Mouse (Mus musculus): ENCODE results near the gene Zfp454.

The Zfp454 gene

GRCm38 (mm10) chr11:50887390-50888128, at the start of gene Zfp454:
Gene Zfp454 (minus strand): TSS chr11:50887651.
- DNase-seq (ENCODE audit: low spot score) = peak; percentile 87

GRCm38 (mm10) chr11:50932040-50932439, 44.6 kb upstream of the Zfp454 start:
- no peak for DNase-seq (ENCODE audit: low spot score)

- peak; percentile 67 for DNase-seq (ENCODE audit: low spot score)
Measured at GRCm38 (mm10) chr11:50931451-50931866, 44.0 kb upstream of the Zfp454 start, which contains the start of gene Zfp354b. Gene Zfp354b (minus strand): TSS chr11:50931633.

- no peak for DNase-seq (ENCODE audit: low spot score)
Measured at GRCm38 (mm10) chr11:50931021-50931420, 43.6 kb upstream of the Zfp454 start.

- DNase-seq (ENCODE audit: low spot score) = no peak
Measured at GRCm38 (mm10) chr11:50930469-50931014, 43.1 kb upstream of the Zfp454 start.

- DNase-seq (ENCODE audit: low spot score) = peak; percentile 89
Measured at GRCm38 (mm10) chr11:50915671-50916320, 28.3 kb upstream of the Zfp454 start, which contains the start of gene Zfp2. Gene Zfp2 (minus strand): TSS chr11:50916165.

GRCm38 (mm10) chr11:50914461-50914860, 27.0 kb upstream of the Zfp454 start:
- DNase-seq (ENCODE audit: low spot score) = no peak

- no peak for DNase-seq (ENCODE audit: low spot score)
Measured at GRCm38 (mm10) chr11:50913301-50913700, 25.9 kb upstream of the Zfp454 start.

- no peak for DNase-seq (ENCODE audit: low spot score)
Measured at GRCm38 (mm10) chr11:50908136-50908535, 20.7 kb upstream of the Zfp454 start.

- no peak for DNase-seq (ENCODE audit: low spot score)
Measured at GRCm38 (mm10) chr11:50897359-50897758, 9.9 kb upstream of the Zfp454 start.

GRCm38 (mm10) chr11:50892441-50892840, 5.0 kb upstream of the Zfp454 start:
- DNase-seq (ENCODE audit: low spot score) = no peak

- no peak for DNase-seq (ENCODE audit: low spot score)
Measured at GRCm38 (mm10) chr11:50886933-50887293, 538 bp downstream of the Zfp454 start.

GRCm38 (mm10) chr11:50886231-50886932, 1.1 kb downstream of the Zfp454 start:
- no peak for DNase-seq (ENCODE audit: low spot score)

GRCm38 (mm10) chr11:50883756-50884155, 3.7 kb downstream of the Zfp454 start:
- DNase-seq (ENCODE audit: low spot score) = no peak

- DNase-seq (ENCODE audit: low spot score) = no peak
Measured at GRCm38 (mm10) chr11:50878641-50879040, 8.8 kb downstream of the Zfp454 start.

GRCm38 (mm10) chr11:50850989-50851601, 36.4 kb downstream of the Zfp454 start:
- no peak for DNase-seq (ENCODE audit: low spot score)

- no peak for DNase-seq (ENCODE audit: low spot score)
Measured at GRCm38 (mm10) chr11:50850177-50850735, 37.2 kb downstream of the Zfp454 start, which contains the start of gene Grm6. Gene Grm6 (plus strand): TSS chr11:50850685.

GRCm38 (mm10) chr11:50849310-50849709, 38.1 kb downstream of the Zfp454 start:
- no peak for DNase-seq (ENCODE audit: low spot score)

- no peak for DNase-seq (ENCODE audit: low spot score)
Measured at GRCm38 (mm10) chr11:50848520-50849137, 38.8 kb downstream of the Zfp454 start.

- no peak for DNase-seq (ENCODE audit: low spot score)
Measured at GRCm38 (mm10) chr11:50847047-50847446, 40.4 kb downstream of the Zfp454 start.

GRCm38 (mm10) chr11:50845951-50846350, 41.5 kb downstream of the Zfp454 start:
- DNase-seq (ENCODE audit: low spot score) = no peak

Data from testis, postnatal 14 days (tissue).